Mouse (Mus musculus): ENCODE results near the gene Axin1. TPM values are rescaled to one million over a fixed set of nuclear protein-coding genes. Genes with fewer than 3 reads are reported as not detected.

The Axin1 gene
- polyA plus RNA-seq, 1 experiment from 2014 or later = 27.8 TPM

GRCm38 (mm10) chr17:26124560-26124959, 13.9 kb upstream of the Axin1 start:
- no peak overlapping the region for H3K27ac ChIP-seq
- H3K27me3 ChIP-seq (replicated peaks) = no peaks in the 10 kb centered on the region
- H3K9ac ChIP-seq = peak overlapping the region; percentile 64; the same call in 1 of the 2 replicates
- peak overlapping the region; percentile 76 for H3K4me3 ChIP-seq
- no peaks in the 10 kb centered on the region for H3K9me3 ChIP-seq
- 90% methylated on average over 7 of the region's 7 CpGs for WGBS
- peaks cover 19% of the 10 kb centered on the region for H3K4me1 ChIP-seq
- peak overlapping the region; percentile 84 for H3K4me2 ChIP-seq
- peaks cover 21% of the 10 kb centered on the region for H3K36me3 ChIP-seq (replicated peaks)
- no peak for ATAC-seq (replicated peaks)

GRCm38 (mm10) chr17:26125226-26125625, 13.3 kb upstream of the Axin1 start:
- H3K27me3 ChIP-seq (replicated peaks) = no peaks in the 10 kb centered on the region
- 92% methylated on average over 10 of the region's 10 CpGs for WGBS
- H3K9ac ChIP-seq = no peak overlapping the region
- H3K27ac ChIP-seq = no peak overlapping the region
- peaks cover 16% of the 10 kb centered on the region for H3K4me1 ChIP-seq
- H3K9me3 ChIP-seq = no peaks in the 10 kb centered on the region
- H3K4me3 ChIP-seq = no peak overlapping the region
- H3K36me3 ChIP-seq (replicated peaks) = peaks cover 26% of the 10 kb centered on the region
- no peak for ATAC-seq (replicated peaks)
- no peak overlapping the region for H3K4me2 ChIP-seq

GRCm38 (mm10) chr17:26131062-26131732, 7.3 kb upstream of the Axin1 start:
- Histone ChIP-seq H3K9ac (peak overlapping the region; percentile 47), H3K4me2 (peak overlapping the region; percentile 60), H3K4me1 (peaks cover 26% of the 10 kb centered on the region), H3K27ac (peak overlapping the region; percentile 84), H3K27me3 (replicated peaks) (no peaks in the 10 kb centered on the region), H3K4me3 (peak overlapping the region; percentile 50), H3K36me3 (replicated peaks) (peaks cover 23% of the 10 kb centered on the region), H3K9me3 (no peaks in the 10 kb centered on the region)
- ATAC-seq (replicated peaks) = peak; percentile 92
- WGBS = 41% methylated on average over 18 of the region's 18 CpGs

GRCm38 (mm10) chr17:26131856-26132853, 6.3 kb upstream of the Axin1 start:
- peak overlapping the region; percentile 47 for H3K9ac ChIP-seq

GRCm38 (mm10) chr17:26137106-26137750, 1.3 kb upstream of the Axin1 start:
- no peak overlapping the region; the same call in 1 of the 2 replicates for H3K9ac ChIP-seq
- no peaks in the 10 kb centered on the region for H3K27me3 ChIP-seq (replicated peaks)
- ATAC-seq (replicated peaks) = no peak
- H3K4me1 ChIP-seq = peaks cover 56% of the 10 kb centered on the region
- no peak overlapping the region for H3K4me2 ChIP-seq
- H3K27ac ChIP-seq = 0 out of 2 replicates have a peak overlapping the region, but pooled peaks have one; percentile 88
- WGBS = 90% methylated on average over 11 of the region's 11 CpGs
- no peaks in the 10 kb centered on the region for H3K9me3 ChIP-seq
- no peaks in the 10 kb centered on the region for H3K36me3 ChIP-seq (replicated peaks)
- 0 out of 2 replicates have a peak overlapping the region, but pooled peaks have one; percentile 58 for H3K4me3 ChIP-seq

More at GRCm38 (mm10) chr17:26131856-26132853, 6.3 kb upstream of the Axin1 start:
- Histone ChIP-seq H3K27ac (peak overlapping the region; percentile 84), H3K4me2 (peak overlapping the region; percentile 60), H3K36me3 (replicated peaks) (peaks cover 17% of the 10 kb centered on the region; the same call in 1 of the 2 replicates), H3K4me1 (peaks cover 27% of the 10 kb centered on the region), H3K27me3 (replicated peaks) (no peaks in the 10 kb centered on the region), H3K4me3 (peak overlapping the region; percentile 50), H3K9me3 (no peaks in the 10 kb centered on the region)
- 26% methylated on average over 18 of the region's 18 CpGs for WGBS
- peak; percentile 64 for ATAC-seq (replicated peaks)

GRCm38 (mm10) chr17:26137751-26138130, 747 bp upstream of the Axin1 start:
- Histone ChIP-seq H3K9ac (no peak overlapping the region), H3K4me2 (peak overlapping the region; percentile 72), H3K4me3 (peak overlapping the region; percentile 58), H3K9me3 (no peaks in the 10 kb centered on the region), H3K27me3 (replicated peaks) (no peaks in the 10 kb centered on the region), H3K36me3 (replicated peaks) (no peaks in the 10 kb centered on the region), H3K4me1 (peaks cover 56% of the 10 kb centered on the region), H3K27ac (peak overlapping the region; percentile 88)
- ATAC-seq (replicated peaks) = peak; percentile 18
- WGBS = 75% methylated on average over 2 of the region's 2 CpGs

- Histone ChIP-seq H3K9ac (peak overlapping the region; percentile 82), H3K4me3 (peak overlapping the region; percentile 58), H3K36me3 (replicated peaks) (peaks cover 12% of the 10 kb centered on the region; the same call in 1 of the 2 replicates), H3K9me3 (no peaks in the 10 kb centered on the region), H3K27me3 (replicated peaks) (no peaks in the 10 kb centered on the region), H3K27ac (peak overlapping the region; percentile 88), H3K4me2 (peak overlapping the region; percentile 72), H3K4me1 (peaks cover 47% of the 10 kb centered on the region)
- peak; percentile 74 for ATAC-seq (replicated peaks)
- under 1% methylated on average over 55 of the region's 58 CpGs for WGBS
Measured at GRCm38 (mm10) chr17:26138901-26139381, 453 bp downstream of the Axin1 start.

- WGBS = 90% methylated on average over 4 of the region's 4 CpGs
- Histone ChIP-seq H3K4me2 (no peak overlapping the region), H3K9ac (no peak overlapping the region), H3K4me1 (peaks cover 39% of the 10 kb centered on the region), H3K9me3 (no peaks in the 10 kb centered on the region), H3K27ac (no peak overlapping the region), H3K4me3 (no peak overlapping the region), H3K27me3 (replicated peaks) (no peaks in the 10 kb centered on the region), H3K36me3 (replicated peaks) (peaks cover 28% of the 10 kb centered on the region; the same call in 1 of the 2 replicates)
- no peak for ATAC-seq (replicated peaks)
Measured at GRCm38 (mm10) chr17:26142796-26143195, 4.3 kb downstream of the Axin1 start.

GRCm38 (mm10) chr17:26143386-26143785, 4.9 kb downstream of the Axin1 start:
- Histone ChIP-seq H3K27ac (no peak overlapping the region), H3K36me3 (replicated peaks) (peaks cover 30% of the 10 kb centered on the region; the same call in 1 of the 2 replicates), H3K4me1 (peaks cover 34% of the 10 kb centered on the region), H3K9me3 (no peaks in the 10 kb centered on the region), H3K4me2 (no peak overlapping the region), H3K9ac (no peak overlapping the region), H3K27me3 (replicated peaks) (no peaks in the 10 kb centered on the region), H3K4me3 (no peak overlapping the region)
- WGBS = 94% methylated on average over 5 of the region's 5 CpGs
- no peak for ATAC-seq (replicated peaks)

GRCm38 (mm10) chr17:26149056-26149455, 10.6 kb downstream of the Axin1 start:
- no peak overlapping the region for H3K4me2 ChIP-seq
- H3K36me3 ChIP-seq (replicated peaks) = peaks cover 21% of the 10 kb centered on the region; the same call in 1 of the 2 replicates
- 86% methylated on average over 2 of the region's 2 CpGs for WGBS
- H3K9ac ChIP-seq = no peak overlapping the region
- H3K9me3 ChIP-seq = no peaks in the 10 kb centered on the region
- no peak for ATAC-seq (replicated peaks)
- H3K4me3 ChIP-seq = no peak overlapping the region
- H3K4me1 ChIP-seq = 0 out of 2 replicates have a peak, but pooled peaks cover 3% of the 10 kb centered on the region
- H3K27me3 ChIP-seq (replicated peaks) = no peaks in the 10 kb centered on the region
- H3K27ac ChIP-seq = no peak overlapping the region

GRCm38 (mm10) chr17:26151886-26152630, 13.6 kb downstream of the Axin1 start:
- WGBS = 100% methylated on average over 2 of the region's 2 CpGs
- H3K36me3 ChIP-seq (replicated peaks) = peaks cover 12% of the 10 kb centered on the region; the same call in 1 of the 2 replicates
- H3K4me3 ChIP-seq = no peak overlapping the region
- no peak overlapping the region for H3K4me2 ChIP-seq
- H3K9me3 ChIP-seq = no peaks in the 10 kb centered on the region
- H3K4me1 ChIP-seq = no peaks in the 10 kb centered on the region
- no peaks in the 10 kb centered on the region for H3K27me3 ChIP-seq (replicated peaks)
- H3K27ac ChIP-seq = no peak overlapping the region
- no peak overlapping the region for H3K9ac ChIP-seq
- no peak for ATAC-seq (replicated peaks)
